Mouse (Mus musculus) c-Kit-positive CD71-positive TER-119-negative erythroid progenitor cells, embryonic 14.5 days (primary cell): ENCODE data around the gene Ggt1.

Experiments
- DNase-seq: peaks from one replicate; pipeline ENCODE4 v3.0.0-alpha.2; 2013; ENCODE audit warnings: low read depth

Gene Ggt1

DNA sequence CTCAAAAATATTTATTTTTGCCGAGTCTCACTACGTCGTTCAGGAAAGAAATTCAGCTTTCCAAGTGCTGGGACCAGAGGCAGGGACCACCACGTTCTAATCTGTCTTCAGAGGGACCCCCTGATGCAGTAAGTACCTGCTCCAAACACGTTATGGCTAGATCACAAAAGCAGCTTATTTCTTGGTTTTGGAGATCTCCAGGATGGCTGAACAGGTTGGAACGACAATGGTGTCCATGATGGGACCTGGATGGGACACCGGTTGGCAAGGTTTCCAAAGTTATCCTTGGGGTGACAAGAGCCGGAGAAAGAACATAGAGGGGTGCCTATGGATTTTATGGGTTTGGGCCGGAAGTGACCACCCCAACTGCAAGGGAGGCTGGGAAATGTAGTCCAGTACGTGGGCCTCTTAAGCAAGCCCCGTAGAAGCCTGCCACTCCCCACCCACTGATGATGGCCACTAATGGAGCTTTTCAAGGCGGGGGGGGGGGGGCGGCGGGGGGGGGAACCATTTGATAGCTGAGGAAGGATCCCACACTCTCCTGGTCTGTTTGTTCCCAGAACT lies 72.3 kb downstream of the Ggt1 start:
- DNase-seq, result no peak

DNA sequence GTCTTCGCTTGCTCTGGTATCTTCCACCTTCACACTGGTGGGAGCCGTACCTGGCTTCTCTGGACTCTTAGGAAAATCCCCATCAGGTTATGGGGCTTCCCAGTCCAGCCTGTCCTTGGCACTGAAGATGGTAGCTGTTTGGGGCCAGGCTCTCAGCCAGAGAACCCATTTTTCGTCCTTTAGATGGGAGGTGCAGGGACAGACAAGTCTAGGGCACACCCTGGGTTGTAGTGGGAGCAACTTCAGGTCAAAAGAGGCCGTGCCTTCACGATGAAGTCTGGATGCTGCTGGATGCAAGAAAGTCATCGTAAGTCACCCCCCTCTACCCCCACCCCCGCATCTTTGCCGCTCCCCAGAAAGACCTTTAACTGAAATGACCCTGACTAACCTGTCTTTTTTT lies 73.2 kb downstream of the Ggt1 start:
- DNase-seq, result no peak

DNA sequence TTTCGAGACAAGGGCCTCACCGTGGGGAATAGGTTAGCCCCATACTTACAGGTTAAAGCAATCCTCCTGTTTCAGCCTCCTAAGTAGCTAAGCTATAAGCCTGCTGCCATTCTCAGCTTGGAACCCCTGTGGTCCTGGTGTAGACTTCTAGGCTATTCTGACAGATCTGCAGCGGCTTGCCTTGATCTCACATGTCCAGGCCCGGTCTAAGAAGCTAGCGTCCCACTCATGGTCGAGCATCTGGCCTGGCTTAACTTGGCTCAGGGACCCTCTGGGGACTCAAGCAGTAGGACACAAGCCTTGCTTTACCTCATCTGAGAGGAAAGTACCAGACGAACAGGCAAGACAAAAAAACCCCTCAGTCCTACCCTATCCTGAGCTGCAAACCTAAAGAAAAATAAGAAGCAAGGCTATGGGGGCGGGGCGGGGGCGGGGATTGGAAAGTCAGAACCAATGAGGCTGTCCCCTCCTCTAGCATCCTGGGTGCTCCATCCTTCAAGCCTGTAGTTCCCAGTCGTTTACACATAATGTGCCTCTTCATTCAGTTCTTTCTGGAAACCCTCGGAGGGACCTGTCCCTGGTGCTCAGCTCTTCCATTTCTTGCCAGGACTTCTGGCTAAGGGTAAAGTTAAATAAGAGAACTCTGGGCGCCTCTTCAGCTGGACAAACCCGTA lies 73.8 kb downstream of the Ggt1 start:
- DNase-seq, result no peak

DNA sequence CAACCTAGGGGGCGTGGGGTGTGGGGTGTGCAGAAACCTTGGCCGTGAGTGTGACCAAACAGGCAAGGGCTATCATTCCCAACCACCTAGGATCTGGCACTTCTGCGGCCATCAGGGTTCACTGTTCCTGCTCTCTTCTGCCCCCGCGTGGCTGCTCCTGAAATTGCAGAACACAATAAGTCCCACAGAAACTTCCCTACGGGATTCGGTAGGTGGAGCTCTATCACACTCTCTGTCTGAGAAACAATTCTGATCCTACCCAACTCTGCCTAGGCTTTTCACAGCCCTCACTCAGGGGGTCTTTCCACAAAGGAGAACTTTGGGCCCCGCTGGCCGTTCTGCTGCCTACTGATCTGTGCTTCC lies 74.3 kb downstream of the Ggt1 start:
- DNase-seq, result peak; percentile 67
